Mouse (Mus musculus): Measurements from ENCODE around the gene Spsb4.
"Not testable (repeated sequence)": the region's sequence is repeated elsewhere in the genome, so short reads cannot be mapped to it uniquely, and the experiment has no call there.

The Spsb4 gene

GRCm38 (mm10) chr9:96944517-96944916, 74.1 kb downstream of the Spsb4 start:
- no peak for DNase-seq

- DNase-seq, result peak; percentile 71 to 76
Measured at GRCm38 (mm10) chr9:96942975-96943374, 75.7 kb downstream of the Spsb4 start.

DNA sequence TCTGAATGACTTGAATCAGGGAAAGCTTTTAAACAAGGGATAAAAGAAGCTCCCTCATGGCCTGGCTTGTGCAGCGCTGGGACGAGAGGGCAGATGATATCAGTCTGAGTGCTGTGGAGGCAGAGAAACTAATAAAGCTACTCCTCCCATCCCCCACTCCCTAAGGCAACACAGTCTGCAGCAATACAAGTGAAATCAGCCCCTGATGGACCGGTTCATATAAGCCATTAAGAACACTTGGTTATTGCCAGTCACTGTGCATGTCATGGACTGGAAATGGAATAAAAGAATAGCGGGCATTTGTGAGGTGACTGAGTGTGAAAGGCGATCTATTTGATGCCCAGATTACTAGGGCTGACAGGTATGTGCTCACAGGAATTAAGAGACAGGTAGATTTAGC, 79.8 kb downstream of the Spsb4 start:
- DNase-seq, result no peak

DNA sequence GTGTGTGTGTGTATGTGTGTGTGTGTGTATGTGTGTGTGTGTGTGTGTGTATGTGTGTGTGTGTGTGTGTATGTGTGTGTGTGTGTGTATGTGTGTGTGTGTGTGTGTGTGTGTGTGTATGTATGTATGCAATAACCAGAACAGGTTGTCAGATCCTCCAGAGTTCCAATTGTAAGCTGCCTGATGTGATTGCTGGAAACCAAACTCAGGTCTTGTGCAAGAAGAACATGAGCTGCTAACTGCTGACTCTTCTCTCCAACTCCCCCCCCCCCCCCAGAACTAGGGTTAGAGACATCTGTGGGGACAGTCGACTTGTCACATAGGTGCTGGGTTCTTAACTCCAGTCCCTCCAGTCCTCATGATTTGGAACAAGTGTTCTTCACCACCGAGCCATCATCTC, 82.2 kb downstream of the Spsb4 start:
- DNase-seq, result not testable (repeated sequence)

DNA sequence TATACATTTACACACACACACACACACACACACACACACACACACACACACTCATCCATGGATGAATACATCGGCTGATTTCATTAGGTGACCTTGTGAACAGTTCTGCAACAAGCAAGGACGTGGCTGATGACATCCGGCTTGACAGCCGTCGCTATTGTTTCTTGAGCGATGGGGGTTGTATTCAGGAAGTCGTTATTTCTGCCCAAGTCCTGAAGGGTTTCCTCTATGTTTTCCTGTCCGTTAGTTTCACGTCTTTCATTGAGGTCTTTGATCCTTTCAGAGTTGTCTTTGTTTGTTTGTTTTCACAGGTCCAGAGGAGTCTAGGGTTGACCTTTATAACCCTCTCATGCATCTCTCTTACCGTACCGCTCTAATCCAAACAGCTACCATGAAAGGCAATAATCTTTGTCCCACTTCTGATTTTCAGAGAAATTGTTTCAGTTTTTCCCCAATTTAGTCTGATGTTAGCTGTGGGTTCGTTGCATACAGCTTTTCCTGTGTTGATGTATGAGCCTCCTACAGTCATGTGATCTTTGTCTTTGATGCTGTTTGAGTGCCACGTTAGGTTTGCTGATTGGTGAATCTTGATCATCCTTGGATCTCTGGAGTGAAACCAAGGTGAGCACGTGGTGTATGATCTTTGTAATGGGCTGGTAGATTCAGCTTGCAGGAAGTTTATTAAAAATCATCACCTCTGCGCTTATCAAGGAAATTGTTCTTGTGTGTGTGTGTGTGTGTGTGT, 82.9 kb downstream of the Spsb4 start:
- peak; percentile 51 to 64 for DNase-seq

DNA sequence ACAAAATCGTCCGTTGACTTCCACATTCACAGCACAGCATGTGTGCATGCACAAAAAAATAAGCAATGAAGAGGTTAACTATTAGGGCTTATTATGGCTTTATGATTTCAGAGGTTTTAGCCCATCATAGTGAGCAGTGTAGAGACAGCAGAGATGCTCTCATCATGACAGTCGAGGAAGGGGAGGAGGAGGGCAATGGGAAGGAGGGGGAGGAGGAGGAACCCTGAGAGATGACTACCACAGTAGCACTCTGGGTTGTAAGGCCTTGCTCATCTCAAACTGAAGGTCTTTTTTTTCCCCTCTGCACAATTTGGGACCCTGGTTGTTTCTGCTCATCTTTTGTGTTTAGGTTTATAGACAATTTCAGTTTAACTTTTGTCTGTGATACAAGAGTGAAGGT, 83.8 kb downstream of the Spsb4 start:
- DNase-seq, result peak in 1 of 2 experiments; percentile 52

- no peak for DNase-seq
Measured at GRCm38 (mm10) chr9:96932751-96933150, 85.9 kb downstream of the Spsb4 start.

- no peak for DNase-seq
Measured at GRCm38 (mm10) chr9:96923577-96924316, 94.9 kb downstream of the Spsb4 start.

GRCm38 (mm10) chr9:96923119-96923518, 95.5 kb downstream of the Spsb4 start:
- no peak for DNase-seq

- DNase-seq, result peak; percentile 94 to 99
Measured at GRCm38 (mm10) chr9:96916620-96917538, 101.8 kb downstream of the Spsb4 start.

DNA sequence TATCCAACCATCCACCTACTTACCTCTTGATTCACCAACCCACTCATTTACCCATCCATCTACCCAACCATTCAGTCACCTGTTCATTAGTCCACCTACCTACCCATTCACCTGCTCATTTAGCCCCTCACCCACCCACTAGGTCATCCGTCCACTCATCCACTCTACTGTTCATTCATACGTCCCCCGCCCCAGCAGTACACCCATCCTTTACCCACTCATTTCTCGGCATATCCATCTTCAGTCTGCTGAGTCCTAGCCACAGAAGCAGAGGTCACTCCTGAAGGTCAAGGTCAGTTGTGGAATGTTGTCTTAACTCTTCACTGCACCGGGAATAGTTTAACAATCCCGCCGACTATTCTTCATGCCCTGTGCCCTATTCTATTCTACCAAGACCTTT, 102.6 kb downstream of the Spsb4 start:
- no peak for DNase-seq

- DNase-seq, result no peak
Measured at GRCm38 (mm10) chr9:96914851-96915250, 103.8 kb downstream of the Spsb4 start.

DNA sequence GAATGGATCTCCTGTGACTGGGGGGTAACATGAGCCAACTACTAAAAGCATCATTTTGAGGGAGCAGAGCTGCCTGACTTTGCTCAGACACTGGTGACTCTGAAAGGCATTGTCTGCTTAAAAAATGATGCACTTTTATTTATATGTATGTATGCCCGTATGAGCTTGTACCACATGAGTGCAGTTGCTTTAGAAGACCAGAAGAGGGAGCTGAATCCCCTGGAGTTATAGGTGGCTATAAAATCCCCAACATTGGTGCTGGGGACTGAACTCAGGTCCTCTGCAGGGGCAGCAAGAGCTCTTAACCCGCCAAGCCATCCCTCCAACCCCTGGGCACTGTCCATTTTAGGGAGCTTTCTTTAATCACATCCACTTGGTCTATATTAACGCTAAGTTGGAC, 104.6 kb downstream of the Spsb4 start:
- no peak for DNase-seq

DNA sequence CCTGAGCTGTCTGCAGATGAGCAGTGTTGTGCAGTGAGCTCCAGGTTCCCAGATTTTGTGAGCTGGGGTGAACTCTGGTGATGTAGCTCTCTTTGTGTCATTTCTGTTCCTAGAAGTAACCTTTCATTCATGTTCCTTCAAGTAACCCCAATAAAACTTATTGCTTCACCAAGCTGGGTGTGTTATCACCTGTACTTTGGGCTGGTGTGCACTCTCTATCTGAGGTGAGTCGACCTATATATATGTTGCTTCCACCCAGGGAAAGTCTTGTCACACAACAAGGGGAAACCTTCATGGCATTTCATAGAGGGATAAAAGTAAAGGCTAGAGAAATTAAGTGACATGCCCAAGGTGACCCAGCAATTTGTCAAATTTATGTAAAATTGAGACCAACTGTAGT, 109.1 kb downstream of the Spsb4 start:
- DNase-seq, result no peak

DNA sequence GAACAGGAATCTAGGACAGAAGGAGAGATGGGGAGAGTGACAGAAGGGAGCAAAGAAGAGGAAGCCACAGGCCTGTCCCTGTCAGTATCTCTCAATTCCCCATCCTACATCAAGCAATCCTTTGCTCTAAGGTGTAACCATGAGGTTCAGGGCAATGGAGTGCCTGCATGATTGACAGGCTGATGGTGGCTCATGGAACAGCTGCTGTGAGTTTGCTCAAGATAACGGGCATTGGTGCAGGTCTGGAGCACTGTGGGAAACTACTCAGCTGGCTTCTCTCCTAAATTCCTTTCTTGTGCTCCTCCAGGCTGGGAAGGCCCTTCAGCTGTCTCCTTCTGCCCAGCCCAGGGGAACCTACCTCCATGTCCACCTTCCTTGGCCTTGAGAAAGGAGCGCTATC, 109.9 kb downstream of the Spsb4 start:
- no peak for DNase-seq

DNA sequence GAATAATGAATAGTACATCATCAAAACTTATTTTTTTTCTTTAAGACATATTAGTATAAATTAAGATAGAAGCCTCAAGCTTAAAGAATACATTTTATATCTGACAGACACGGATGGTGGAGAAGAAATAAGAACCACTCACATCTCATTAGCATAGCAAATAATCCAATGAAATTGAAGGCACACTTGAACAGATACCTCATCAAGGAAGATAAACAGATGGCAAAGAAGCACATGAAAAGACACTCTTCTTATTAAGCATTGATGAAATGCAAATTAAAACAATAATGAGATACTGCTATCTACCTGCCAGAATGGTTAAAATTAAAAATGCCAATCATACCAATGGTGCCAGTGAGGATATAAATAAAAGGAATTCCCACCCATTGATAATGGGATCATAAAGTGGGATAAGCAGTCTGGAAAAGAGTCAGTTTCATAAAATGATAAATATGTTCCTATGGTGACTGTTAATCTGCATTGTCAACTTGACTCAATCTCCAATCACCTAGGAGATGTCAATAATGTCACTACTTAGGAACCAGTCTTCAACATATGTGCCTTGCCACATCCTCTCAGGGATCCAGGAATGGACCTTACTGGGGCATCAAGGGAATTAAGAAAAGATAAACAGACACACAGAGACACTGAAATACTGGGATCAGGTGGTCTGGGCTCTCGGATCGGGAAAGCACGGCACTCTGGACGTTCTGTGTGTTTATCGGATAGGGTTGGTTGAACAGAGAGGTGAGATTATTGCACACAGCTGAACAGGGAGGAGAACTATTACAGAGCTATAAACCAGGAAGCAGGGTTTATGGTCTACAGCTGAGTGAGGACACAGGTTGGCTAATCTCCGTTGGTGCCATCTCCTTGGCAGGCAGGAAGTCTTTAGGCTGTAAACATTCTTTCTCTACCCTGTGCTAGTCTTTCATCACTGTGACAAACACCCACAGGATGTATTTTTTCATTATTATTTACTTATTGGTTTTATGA, 114.0 kb downstream of the Spsb4 start:
- DNase-seq, result no peak

GRCm38 (mm10) chr9:96899717-96900116, 118.9 kb downstream of the Spsb4 start:
- no peak for DNase-seq

- DNase-seq, result no peak
Measured at GRCm38 (mm10) chr9:96899004-96899403, 119.6 kb downstream of the Spsb4 start.

DNA sequence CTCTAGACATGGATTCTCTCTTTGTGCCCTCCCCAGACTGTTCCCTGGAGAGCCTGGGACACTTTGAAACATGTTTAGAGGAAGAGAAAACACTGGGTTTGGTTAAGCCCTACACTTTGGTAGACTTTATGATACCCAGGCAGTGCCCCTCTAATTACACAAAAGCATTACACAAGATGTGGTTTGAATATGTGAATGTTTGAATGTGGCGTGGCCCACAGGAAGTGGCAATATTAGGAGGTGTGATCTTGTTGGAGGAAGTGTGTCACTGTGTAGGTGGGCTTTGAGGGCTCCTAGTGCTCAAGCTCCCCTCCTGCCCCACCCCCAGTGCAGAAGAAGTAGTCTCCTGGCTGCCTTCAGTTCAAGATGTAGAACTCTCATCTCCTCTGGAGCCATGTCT, 122.0 kb downstream of the Spsb4 start:
- no peak for DNase-seq

GRCm38 (mm10) chr9:96893582-96893981, 125.1 kb downstream of the Spsb4 start:
- DNase-seq, result no peak

Measured in thymus, postnatal 36 days (tissue).